Mouse (Mus musculus) cerebellum, postnatal 36 days (tissue): ENCODE results near the gene Pias4.

Experiments used
- DNase-seq, 2 experiments: peaks; one replicate each; pipeline ENCODE4 v3.0.0; 2021 to 2022; ENCODE audit warnings: mixed read lengths in 2 of 2

Pias4 gene

GRCm38 (mm10) chr10:81168087-81168431, 336 bp upstream of the Pias4 start:
- DNase-seq: no peak

DNA sequence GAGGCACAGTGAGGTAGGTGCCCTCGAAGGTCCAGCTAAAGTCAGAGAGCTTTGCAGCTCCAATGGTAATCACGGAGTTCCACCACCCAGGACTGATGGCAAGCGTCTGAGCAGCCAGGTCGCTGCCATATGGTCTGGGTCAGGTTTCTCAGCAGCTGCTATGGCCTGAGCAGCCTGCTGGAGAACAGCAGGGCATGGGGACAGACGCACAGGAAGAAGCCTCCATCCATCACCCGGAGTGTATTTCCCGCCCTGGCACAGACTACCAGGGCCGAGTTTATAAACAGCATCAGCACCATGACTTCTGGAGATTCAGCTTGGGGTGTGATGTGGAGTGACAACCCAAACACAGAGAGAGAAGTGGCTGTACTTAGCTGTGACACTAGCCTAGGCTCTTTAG, 2.6 kb downstream of the Pias4 start:
- peak; percentile 66 to 71 for DNase-seq

GRCm38 (mm10) chr10:81162318-81162652, 5.4 kb downstream of the Pias4 start:
- no peak for DNase-seq

DNA sequence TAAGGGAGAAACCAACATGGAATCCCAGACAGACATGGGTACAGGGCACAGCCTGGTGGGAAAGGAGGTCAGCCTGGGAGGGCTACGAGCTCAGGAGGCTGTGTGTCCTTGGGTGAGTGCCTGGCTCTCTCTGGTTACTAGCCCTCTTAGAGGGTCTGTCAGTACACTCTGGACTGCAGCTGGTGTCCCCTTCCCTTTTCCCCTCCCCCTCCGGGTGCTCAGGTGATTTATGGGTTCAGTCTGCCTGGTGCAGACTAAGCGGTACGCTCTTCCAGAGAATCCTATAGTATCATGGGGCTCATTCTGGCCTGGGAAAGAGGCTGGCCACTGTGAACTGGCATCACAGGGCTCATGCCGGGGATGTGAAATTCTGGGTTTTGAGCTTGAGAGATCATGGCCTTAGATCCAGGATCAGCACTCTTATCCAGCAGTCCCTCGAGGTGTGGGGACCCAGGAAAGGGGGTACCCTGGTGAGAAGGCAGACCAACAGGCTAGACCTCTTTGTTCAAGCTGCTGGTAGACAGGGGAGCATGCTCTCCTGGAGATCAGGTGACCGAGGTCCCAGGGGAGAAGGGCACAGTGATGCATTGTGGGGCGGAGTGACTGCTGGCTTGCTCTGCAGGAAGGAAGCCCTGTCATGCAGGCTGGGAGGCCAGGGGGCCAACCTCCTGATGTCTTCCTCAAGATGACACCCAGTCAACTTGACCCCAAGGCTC, 6.0 kb downstream of the Pias4 start:
- DNase-seq: no peak

DNA sequence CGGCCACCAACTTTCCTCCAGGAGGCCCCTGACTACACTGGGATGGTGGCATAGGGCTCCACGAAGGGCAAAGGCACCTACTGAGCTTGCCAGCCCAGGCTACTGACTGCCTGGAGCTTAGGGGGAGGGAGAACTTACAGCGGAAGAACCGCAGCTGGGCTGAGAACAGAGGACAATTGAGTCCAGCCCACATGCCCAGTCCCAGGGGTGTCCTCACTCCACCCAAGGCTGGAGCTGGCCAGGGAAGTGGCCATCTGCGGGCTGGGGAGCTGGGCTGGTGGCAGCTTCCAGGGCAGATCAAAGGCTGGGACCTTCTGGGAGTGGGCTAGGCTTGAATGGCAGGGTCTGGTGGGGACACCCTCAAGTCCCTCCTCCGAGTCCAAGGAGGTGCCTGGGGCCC, 13.0 kb downstream of the Pias4 start:
- no peak for DNase-seq

DNA sequence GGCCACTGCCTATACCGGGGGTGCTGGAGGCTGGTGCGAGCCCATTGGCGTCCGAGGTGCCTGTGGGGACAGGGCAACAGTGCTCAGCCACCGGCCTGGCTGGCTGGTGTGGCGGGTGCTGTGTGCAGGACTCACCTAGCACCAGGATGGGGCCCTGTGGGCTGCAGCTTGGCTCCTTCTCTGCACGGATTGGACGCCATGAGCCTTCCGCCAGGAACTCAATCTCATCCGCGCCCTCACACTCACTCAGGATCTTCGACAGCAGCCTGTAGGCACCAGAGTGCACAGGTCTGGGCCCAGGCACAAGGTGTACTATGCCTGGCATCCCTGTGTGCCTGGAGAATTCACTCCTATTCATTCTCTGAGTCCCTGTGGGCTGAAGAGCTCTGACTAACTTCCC, 13.4 kb downstream of the Pias4 start:
- DNase-seq: no peak

DNA sequence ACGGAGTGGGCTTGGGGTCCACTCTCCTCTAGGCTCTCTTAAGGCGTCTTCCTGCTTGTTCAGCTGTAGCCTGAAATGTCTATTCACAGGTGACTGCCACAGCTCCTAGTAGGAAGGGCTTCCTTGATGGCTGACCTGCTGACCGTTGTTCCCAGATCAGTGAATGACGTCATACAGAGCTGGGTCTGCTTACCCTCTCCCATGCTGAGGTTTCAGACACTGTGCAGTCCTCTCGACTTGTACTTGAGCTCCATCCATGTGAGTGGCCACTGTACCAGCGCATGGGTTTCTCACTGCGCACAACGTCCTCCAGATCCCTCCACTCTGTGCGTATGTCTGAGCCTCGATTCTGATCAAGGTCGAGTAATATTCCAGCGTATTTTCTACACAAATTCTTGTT, 15.1 kb downstream of the Pias4 start:
- no peak for DNase-seq

DNA sequence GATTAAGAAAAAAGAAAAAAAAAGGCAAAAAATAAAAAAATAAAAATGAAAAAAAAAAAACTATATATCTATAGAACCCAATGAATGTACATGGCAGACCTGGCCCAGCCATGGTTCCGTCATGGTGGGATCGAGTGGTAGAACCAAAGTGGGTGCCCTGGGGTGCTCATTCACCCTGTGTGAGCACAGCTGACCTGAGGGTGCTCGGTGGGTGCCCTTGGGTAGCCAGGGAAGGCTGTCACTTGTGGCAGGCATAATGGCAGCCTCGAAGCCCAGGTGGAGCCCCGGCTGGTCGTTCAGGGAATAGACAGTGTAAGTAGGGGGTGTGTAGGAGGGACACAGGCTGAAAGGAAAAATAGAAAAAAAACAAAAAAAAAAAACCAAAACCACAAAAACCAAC, 16.5 kb downstream of the Pias4 start:
- DNase-seq: no peak

- DNase-seq: no peak
Observed at GRCm38 (mm10) chr10:81146296-81146695, 21.4 kb downstream of the Pias4 start.

GRCm38 (mm10) chr10:81145778-81146177, 21.9 kb downstream of the Pias4 start:
- DNase-seq: no peak

DNA sequence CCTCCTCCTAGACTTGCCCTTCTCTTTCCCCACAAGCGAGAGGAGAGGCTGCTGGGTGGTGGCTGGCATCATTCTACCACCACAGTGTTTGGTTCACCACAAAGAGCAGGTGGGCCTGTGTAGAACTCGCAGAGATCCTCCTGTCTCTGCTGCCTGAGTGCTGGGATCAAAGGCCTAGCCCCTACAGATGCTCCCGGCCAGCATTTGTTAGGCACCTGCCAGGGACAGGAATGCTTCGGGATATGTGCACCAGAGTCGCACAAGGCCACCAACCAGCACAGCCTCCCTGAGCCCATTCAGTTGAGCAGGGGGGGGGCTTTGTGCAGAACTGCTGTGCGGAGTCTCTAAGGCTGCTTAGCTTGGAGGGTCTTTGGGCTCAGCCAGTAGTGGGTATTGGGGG, 22.4 kb downstream of the Pias4 start:
- no peak for DNase-seq

DNA sequence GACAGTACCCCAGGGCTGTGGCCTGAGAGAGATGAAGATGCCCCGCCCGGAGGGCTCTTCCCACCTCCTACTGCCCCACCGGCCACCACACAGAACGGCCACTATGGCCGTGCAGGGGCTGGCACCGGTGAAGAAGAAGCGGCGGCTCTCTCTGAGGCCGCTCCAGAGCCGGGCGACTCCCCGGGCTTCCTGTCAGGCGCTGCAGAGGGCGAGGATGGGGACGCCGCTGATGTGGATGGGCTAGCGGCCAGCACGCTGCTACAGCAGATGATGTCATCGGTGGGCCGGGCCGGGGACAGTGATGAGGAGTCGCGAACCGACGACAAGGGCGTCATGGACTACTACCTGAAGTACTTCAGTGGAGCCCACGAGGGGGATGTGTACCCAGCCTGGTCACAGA, 23.1 kb downstream of the Pias4 start:
- no peak for DNase-seq

- no peak for DNase-seq
Observed at GRCm38 (mm10) chr10:81143845-81144437, 23.8 kb downstream of the Pias4 start.

- DNase-seq: peak; percentile 61 to 74
Observed at GRCm38 (mm10) chr10:81143157-81143633, 24.5 kb downstream of the Pias4 start.

- DNase-seq: peak in 1 of 2 experiments; percentile 61
Observed at GRCm38 (mm10) chr10:81142551-81142981, 25.2 kb downstream of the Pias4 start.

GRCm38 (mm10) chr10:81141455-81142210, 26.1 kb downstream of the Pias4 start:
- DNase-seq: no peak

DNA sequence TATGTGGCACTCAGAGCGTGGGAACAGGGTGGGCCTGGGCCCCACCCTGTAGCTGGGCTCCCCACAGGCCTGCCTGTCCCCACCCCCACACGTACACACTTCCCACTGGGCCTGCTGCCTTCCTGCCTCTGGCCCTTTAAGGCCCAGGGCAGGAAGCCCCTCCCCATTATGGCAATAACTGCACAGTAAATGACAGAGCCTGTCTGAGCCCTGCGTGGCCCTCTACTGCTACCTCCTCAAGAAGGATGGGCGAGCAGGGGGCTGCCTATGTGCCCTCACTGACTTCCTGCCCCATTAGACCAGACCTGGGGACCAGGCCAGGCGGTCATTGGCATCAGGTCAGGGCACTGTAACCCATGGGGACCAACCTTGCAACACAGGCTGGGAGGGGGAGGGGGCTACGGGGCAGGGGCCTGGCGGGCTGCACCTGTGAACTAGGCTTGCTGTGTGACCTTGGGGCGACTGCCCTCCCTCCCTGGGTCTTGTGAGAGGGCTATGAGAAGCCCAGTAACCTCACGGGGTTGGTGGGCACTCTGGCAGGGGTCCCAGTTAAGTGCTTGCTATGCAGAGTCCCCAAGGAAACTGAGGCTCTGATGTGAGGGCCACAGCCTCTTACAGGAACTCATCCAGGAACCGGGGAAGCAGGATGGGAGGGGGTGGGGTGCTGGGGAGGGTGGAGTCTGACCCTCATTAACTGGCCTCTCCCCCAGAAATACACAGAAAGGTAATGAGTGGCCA, 26.8 kb downstream of the Pias4 start:
- no peak for DNase-seq

- peak; percentile 51 to 72 for DNase-seq
Observed at GRCm38 (mm10) chr10:81140005-81140404, 27.7 kb downstream of the Pias4 start.

- DNase-seq: no peak
Observed at GRCm38 (mm10) chr10:81139529-81139846, 28.2 kb downstream of the Pias4 start.

- no peak for DNase-seq
Observed at GRCm38 (mm10) chr10:81138821-81139528, 28.7 kb downstream of the Pias4 start.

- DNase-seq: peak in 1 of 2 experiments; percentile 63
Observed at GRCm38 (mm10) chr10:81138131-81138782, 29.5 kb downstream of the Pias4 start.
